Mouse (Mus musculus): Measurements from ENCODE around the gene Dscaml1. TPM values are rescaled to one million over a fixed set of nuclear protein-coding genes. Genes with fewer than 3 reads are reported as not detected.

The Dscaml1 gene
- polyA plus RNA-seq, 1 experiment from 2014 or later = 0.23 TPM

DNA sequence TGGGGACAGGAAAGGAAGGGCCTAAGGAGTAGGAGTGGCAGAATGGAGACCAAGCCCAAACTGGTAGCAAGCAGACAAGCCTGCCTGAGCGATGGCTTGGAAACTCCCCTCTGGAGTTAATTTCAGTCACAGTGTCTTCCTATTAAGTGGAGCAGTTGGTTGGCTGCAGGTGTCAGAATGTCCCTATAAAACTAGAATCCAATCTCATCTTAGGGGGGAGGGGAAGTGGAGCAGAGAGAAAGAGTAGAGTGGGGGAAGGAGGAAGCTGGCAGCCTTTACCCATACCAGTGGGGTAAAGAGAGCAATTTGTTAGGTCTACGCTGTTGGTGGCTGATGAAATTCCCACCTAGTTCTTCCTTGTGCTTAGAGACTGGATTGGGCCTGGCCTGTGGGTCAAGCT lies 164.6 kb downstream of the Dscaml1 start:
- H3K27me3 ChIP-seq = 0 out of 2 replicates have a peak, but pooled peaks cover 3% of the 10 kb centered on the region
- H3K4me1 ChIP-seq = no peaks in the 10 kb centered on the region
- no peak overlapping the region for H3K9ac ChIP-seq
- no peaks in the 10 kb centered on the region for H3K36me3 ChIP-seq
- no peak overlapping the region for H3K4me3 ChIP-seq
- no peak for ATAC-seq (ENCODE audit: insufficient number of reproducible peaks, low FRiP score, low TSS enrichment, low read depth)
- H3K27ac ChIP-seq = no peak overlapping the region
- no peaks in the 10 kb centered on the region for H3K9me3 ChIP-seq
- no peak overlapping the region for H3K4me2 ChIP-seq
- WGBS = 70% methylated on average over 2 of the region's 2 CpGs

DNA sequence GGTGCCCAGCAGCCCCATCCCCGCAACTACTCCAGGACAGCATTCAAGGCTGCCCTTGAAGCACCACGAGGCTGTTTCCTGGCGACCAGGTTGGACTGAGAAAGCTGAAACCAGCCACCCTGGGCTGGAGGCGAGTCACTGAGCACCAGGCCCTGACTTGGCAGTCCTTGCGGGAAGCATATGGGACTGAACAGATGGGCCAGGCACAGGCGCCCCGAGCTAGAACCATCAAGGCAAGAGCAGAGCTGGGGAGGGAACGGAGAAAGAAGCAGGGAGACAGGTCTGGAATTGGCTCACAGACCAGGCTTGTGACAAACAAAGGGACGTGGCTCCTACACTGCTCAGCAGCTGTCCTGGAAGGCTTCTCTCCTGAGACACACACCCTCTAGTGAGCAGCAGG lies 165.9 kb downstream of the Dscaml1 start:
- H3K4me1 ChIP-seq = no peaks in the 10 kb centered on the region
- no peak overlapping the region for H3K9ac ChIP-seq
- no peak overlapping the region for H3K27ac ChIP-seq
- no peak for ATAC-seq (ENCODE audit: insufficient number of reproducible peaks, low FRiP score, low TSS enrichment, low read depth)
- WGBS = 72% methylated on average over 9 of the region's 9 CpGs
- no peaks in the 10 kb centered on the region for H3K9me3 ChIP-seq
- no peak overlapping the region for H3K4me3 ChIP-seq
- no peak overlapping the region for H3K4me2 ChIP-seq
- H3K36me3 ChIP-seq = no peaks in the 10 kb centered on the region
- H3K27me3 ChIP-seq = 0 out of 2 replicates have a peak, but pooled peaks cover 3% of the 10 kb centered on the region

DNA sequence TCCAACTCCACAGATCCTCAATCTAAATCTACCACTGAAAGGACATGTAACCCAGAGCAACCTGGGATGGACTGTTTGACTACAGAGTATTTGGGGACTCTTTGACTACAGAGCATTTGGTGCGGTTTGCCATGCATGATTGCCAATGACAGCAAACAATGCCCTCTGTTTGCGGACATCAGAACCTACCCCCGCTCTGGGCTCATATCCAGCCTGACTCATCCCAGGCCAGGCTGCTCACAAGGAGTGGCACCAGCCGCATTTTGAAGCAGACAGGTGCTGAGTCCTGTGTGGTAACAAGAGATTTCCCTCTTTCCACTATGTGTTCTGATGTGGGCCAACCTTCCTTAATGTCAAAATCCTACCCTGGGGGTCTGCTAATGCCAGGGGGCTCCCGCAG lies 171.7 kb downstream of the Dscaml1 start:
- ATAC-seq (ENCODE audit: insufficient number of reproducible peaks, low FRiP score, low TSS enrichment, low read depth) = no peak
- Histone ChIP-seq H3K9me3 (no peaks in the 10 kb centered on the region), H3K9ac (no peak overlapping the region), H3K27me3 (0 out of 2 replicates have a peak, but pooled peaks cover 4% of the 10 kb centered on the region), H3K27ac (no peak overlapping the region), H3K4me2 (no peak overlapping the region), H3K4me3 (no peak overlapping the region), H3K36me3 (no peaks in the 10 kb centered on the region), H3K4me1 (no peaks in the 10 kb centered on the region)
- WGBS = 85% methylated on average over 5 of the region's 5 CpGs

DNA sequence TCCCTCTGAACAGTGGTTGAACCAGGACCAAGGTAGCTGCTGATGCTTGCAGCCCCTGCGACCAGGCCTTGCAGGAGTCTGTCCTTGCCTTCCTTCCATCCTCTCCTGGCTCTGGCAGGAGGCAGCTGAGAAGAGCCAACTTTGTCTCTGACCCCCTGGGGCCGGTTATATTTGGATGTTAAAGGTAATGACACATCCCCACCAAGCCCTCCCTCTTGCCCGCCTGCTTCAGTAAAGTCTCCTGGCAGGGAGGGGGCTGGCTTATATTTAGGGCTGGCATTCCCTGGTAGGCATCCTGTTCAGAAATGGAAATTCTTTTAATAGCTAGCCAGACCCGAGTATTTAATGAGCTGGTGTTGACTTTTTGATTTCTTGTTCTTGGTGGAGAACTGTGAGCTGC lies 172.9 kb downstream of the Dscaml1 start:
- Histone ChIP-seq H3K4me2 (no peak overlapping the region), H3K9ac (no peak overlapping the region), H3K27ac (no peak overlapping the region), H3K36me3 (no peaks in the 10 kb centered on the region), H3K4me3 (no peak overlapping the region), H3K27me3 (0 out of 2 replicates have a peak, but pooled peaks cover 3% of the 10 kb centered on the region), H3K9me3 (no peaks in the 10 kb centered on the region), H3K4me1 (no peaks in the 10 kb centered on the region)
- 31% methylated on average over 4 of the region's 4 CpGs for WGBS
- ATAC-seq (ENCODE audit: insufficient number of reproducible peaks, low FRiP score, low TSS enrichment, low read depth) = no peak

DNA sequence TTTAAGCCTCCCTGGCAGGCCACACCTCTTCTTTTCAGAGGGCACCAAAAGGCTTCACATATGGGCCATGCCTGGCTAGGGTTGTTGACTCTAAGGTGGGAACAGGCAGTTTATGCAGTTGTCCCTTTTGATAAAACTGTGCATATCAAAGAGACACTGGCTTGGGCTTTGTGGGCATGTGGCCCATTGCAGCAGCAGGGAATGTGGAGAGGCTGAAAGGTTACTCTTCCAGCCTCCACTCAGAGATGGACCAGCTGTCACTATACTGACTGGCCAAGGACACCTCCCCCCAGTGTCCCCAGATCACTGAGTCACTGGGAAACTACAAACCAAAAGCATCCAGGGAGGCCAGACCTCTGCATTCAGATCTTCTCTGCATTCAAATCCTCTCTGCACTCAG lies 180.9 kb downstream of the Dscaml1 start:
- no peaks in the 10 kb centered on the region for H3K36me3 ChIP-seq
- no peak overlapping the region for H3K4me3 ChIP-seq
- no peaks in the 10 kb centered on the region for H3K4me1 ChIP-seq
- H3K27ac ChIP-seq = no peak overlapping the region
- H3K9ac ChIP-seq = no peak overlapping the region
- H3K4me2 ChIP-seq = no peak overlapping the region
- H3K9me3 ChIP-seq = no peaks in the 10 kb centered on the region
- ATAC-seq (ENCODE audit: insufficient number of reproducible peaks, low FRiP score, low TSS enrichment, low read depth) = no peak
- no peaks in the 10 kb centered on the region for H3K27me3 ChIP-seq

DNA sequence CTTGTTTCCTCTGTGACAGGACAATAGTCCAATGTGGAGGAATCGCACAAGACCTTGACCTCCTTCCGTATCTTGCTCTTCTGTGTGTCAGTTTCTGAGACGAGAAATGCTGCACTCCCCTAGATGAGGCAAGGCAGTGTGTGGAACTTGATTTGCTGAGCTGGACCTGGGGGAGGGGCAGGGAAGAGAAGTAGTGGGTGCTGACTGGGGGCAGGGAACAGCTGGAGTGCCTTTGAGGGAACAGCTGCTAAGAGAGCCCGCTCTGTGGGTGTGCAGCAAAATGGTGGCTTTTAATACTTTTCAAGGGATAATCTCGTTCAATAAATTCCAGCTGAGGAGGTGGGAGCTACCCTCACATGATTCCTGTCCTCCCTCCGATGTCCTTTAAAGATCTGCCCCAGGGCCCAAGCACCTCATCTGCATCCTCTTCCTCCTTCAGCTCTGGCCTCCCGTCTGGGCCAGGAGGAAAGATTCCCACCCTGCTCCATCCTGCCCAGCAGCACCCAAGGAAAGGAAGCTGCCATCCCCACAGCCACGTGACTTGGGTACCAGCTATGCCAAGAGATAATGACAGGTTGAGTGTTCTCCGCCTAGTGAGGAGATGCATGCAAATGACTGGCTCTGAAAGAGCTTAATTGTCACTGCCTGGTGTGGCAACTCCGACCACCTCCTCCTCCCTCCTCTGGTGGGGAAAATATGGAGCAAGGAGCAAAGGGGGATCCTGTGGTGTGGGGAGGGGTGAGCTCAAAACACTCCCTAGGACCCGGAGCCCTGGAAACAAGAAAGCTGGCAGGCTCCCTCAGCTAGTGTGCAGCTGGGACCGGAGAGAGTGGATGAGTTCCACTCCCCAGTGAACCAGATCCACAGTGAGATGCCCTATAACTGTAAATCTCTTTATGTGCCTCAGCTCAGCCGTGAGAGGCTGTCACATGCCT lies 181.9 kb downstream of the Dscaml1 start:
- Histone ChIP-seq H3K4me1 (no peaks in the 10 kb centered on the region), H3K4me2 (no peak overlapping the region), H3K9ac (no peak overlapping the region), H3K4me3 (no peak overlapping the region), H3K36me3 (no peaks in the 10 kb centered on the region), H3K27ac (no peak overlapping the region), H3K9me3 (no peaks in the 10 kb centered on the region), H3K27me3 (no peaks in the 10 kb centered on the region)
- ATAC-seq (ENCODE audit: insufficient number of reproducible peaks, low FRiP score, low TSS enrichment, low read depth) = no peak
- WGBS = 30% methylated on average over 13 of the region's 13 CpGs

DNA sequence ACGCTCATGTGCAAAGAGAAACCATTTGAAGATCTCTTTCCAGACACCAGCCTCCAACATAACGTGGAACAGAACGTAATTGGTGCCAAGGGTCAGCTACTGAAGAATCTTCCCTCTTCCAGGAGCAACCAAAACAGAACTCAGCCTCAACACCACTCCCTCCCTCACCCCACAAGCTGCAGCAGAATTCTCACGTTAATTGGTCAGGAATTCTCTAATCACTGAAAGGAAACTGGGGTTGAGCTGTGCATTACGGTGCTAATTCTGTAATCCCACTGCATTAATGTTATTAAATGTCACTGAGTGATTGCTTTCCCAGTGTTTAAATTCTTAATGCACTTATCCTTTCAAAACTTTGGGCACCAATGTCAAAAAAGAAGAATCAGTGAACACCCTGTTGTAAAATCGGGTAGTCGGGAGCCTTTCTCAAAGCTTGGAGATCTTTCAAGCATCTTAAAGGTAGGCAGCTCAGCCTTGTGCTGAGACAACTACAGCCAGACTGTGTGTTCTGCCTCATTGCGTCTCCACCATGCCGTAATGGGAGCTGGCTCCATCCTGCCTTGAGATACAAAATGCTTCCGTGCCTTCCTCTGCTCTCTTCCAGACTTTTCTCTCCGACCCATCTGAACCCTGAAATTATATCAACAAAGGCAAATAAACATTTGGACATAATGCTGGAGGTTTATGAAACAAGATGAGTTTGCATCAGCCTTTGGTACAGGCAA lies 184.1 kb downstream of the Dscaml1 start:
- Histone ChIP-seq H3K27ac (no peak overlapping the region), H3K36me3 (no peaks in the 10 kb centered on the region), H3K4me2 (no peak overlapping the region), H3K27me3 (no peaks in the 10 kb centered on the region), H3K9me3 (no peaks in the 10 kb centered on the region), H3K4me1 (no peaks in the 10 kb centered on the region), H3K4me3 (no peak overlapping the region), H3K9ac (no peak overlapping the region)
- ATAC-seq (ENCODE audit: insufficient number of reproducible peaks, low FRiP score, low TSS enrichment, low read depth) = no peak
- WGBS = 73% methylated on average over 11 of the region's 11 CpGs

DNA sequence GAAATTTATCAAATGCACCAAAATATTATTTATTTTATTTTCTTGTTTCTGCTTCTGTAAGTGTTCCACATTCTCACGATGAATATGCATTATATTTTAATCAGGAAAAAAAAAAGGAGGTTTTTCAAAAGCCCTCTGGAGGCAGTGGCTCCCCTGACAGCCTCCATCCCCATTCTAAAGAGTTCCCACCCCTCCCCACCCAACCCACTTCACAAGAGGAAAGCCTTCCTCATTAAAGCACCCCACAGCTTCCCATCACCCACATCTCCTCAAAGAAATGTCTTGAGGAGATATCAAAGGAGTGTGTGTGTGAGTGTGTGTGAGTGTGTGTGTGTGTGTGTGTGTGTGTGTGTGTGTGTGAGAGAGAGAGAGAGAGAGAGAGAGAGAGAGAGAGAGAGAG lies 188.2 kb downstream of the Dscaml1 start:
- no peak overlapping the region for H3K4me2 ChIP-seq
- H3K9ac ChIP-seq = no peak overlapping the region
- WGBS = 91% methylated on average over 1 of the region's 1 CpGs
- ATAC-seq (ENCODE audit: insufficient number of reproducible peaks, low FRiP score, low TSS enrichment, low read depth) = no peak
- no peaks in the 10 kb centered on the region for H3K27me3 ChIP-seq
- no peaks in the 10 kb centered on the region for H3K4me1 ChIP-seq
- no peaks in the 10 kb centered on the region for H3K9me3 ChIP-seq
- H3K36me3 ChIP-seq = no peaks in the 10 kb centered on the region
- H3K27ac ChIP-seq = no peak overlapping the region
- no peak overlapping the region for H3K4me3 ChIP-seq

DNA sequence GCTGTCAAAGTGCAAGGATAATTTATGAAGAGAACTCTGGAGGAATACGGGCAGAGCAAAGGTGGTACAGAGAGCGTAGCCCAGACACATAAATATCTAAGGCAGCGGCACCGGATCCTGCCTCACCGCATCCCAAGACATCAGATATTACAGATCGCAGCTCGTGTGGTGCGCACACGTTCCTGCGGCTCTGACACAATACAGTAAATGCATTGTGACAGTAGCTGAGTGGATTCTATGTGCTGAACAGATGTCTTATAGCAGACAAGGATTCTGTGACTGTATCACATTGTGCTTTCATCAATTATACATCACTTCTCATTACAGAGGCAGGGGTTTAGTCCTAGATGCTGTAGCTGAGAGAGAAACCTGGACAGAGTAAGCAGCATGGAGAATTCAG lies 191.5 kb downstream of the Dscaml1 start:
- Histone ChIP-seq H3K4me1 (no peaks in the 10 kb centered on the region), H3K9ac (no peak overlapping the region), H3K4me3 (no peak overlapping the region), H3K4me2 (no peak overlapping the region), H3K27ac (no peak overlapping the region), H3K27me3 (no peaks in the 10 kb centered on the region), H3K36me3 (no peaks in the 10 kb centered on the region), H3K9me3 (no peaks in the 10 kb centered on the region)
- 83% methylated on average over 10 of the region's 10 CpGs for WGBS
- no peak for ATAC-seq (ENCODE audit: insufficient number of reproducible peaks, low FRiP score, low TSS enrichment, low read depth)

DNA sequence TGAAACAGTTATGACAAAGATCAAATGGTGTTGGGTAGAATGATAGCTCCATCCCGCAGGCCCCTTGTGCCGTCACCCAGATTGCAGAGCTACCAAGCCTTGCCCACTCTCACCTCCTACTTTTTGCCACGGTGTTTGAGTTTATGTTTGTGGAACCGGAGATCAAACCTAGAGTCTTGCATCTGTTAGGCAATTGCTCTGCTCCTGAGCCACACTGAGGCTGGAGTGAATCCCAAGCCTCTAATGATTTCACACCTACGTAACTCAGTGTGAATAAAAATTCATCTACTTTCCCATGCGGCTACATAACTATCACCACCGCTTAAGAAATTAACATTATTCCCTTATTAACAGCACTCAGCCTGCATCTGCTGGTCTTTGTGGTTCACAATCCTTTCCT lies 192.0 kb downstream of the Dscaml1 start:
- no peaks in the 10 kb centered on the region for H3K36me3 ChIP-seq
- H3K27ac ChIP-seq = no peak overlapping the region
- H3K4me3 ChIP-seq = no peak overlapping the region
- H3K9ac ChIP-seq = no peak overlapping the region
- no peaks in the 10 kb centered on the region for H3K9me3 ChIP-seq
- H3K4me2 ChIP-seq = no peak overlapping the region
- 86% methylated on average over 7 of the region's 7 CpGs for WGBS
- no peaks in the 10 kb centered on the region for H3K4me1 ChIP-seq
- H3K27me3 ChIP-seq = no peaks in the 10 kb centered on the region
- no peak for ATAC-seq (ENCODE audit: insufficient number of reproducible peaks, low FRiP score, low TSS enrichment, low read depth)

DNA sequence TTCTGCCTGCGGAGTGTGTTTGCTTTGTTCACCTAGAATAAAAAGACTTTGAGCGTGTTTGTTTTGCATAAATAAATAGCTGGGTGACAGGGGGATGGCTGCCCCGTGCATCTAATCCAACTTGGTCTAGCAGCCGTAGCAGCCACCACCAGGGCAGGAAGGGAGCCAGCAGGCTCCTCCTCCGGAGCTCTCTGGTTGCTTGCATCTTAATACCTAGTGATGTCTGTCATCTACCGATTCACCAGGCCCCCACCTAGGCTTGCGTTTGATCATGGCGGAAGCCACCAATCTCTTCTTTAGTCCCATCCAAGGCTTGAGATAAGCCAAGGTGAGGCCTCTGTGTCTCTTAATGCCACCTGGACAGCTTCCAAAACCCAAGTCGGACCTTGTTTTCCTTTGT lies 193.6 kb downstream of the Dscaml1 start:
- Histone ChIP-seq H3K4me1 (no peaks in the 10 kb centered on the region), H3K27me3 (no peaks in the 10 kb centered on the region), H3K4me2 (no peak overlapping the region), H3K4me3 (no peak overlapping the region), H3K36me3 (no peaks in the 10 kb centered on the region), H3K9me3 (no peaks in the 10 kb centered on the region), H3K9ac (no peak overlapping the region), H3K27ac (no peak overlapping the region)
- WGBS = 60% methylated on average over 9 of the region's 9 CpGs
- ATAC-seq (ENCODE audit: insufficient number of reproducible peaks, low FRiP score, low TSS enrichment, low read depth) = no peak

DNA sequence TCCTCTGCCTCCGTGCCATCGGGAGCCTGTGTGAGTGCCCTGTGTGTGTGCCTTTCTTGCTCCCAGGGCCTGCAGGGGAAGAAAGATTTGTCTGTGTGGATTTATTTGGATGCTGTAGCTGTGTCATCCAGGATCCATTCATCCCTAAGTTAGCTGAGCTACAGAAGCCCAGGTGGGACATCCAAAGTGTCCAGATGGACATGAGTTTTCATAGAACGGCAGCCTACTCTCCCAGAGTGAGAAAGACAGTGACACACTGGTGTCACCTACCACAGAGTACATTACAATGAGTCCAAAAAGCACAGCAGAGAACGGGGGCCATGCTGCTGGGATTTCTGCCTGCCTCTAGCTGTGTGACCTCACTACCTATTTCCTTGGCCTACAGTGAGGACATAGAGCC lies 194.5 kb downstream of the Dscaml1 start:
- 92% methylated on average over 4 of the region's 4 CpGs for WGBS
- H3K4me3 ChIP-seq = no peak overlapping the region
- no peak for ATAC-seq (ENCODE audit: insufficient number of reproducible peaks, low FRiP score, low TSS enrichment, low read depth)
- H3K27ac ChIP-seq = no peak overlapping the region
- H3K9ac ChIP-seq = no peak overlapping the region
- no peaks in the 10 kb centered on the region for H3K36me3 ChIP-seq
- no peak overlapping the region for H3K4me2 ChIP-seq
- H3K9me3 ChIP-seq = no peaks in the 10 kb centered on the region
- no peaks in the 10 kb centered on the region for H3K4me1 ChIP-seq
- H3K27me3 ChIP-seq = no peaks in the 10 kb centered on the region
